Mouse (Mus musculus) MEL (cell line): ENCODE data around the gene Nudt13.

Source experiments
- CHD2 ChIP-seq: IDR thresholded peaks from 2 replicates; pipeline ENCODE4 v1.6.1; 2011; ENCODE audit warnings: low read length, improper control_type of control experiment
- CTCF ChIP-seq, 3 experiments: IDR thresholded peaks in 2 of 3; conservative IDR thresholded peaks in 1 of 3; 2 replicates each; pipeline ENCODE4 v1.5.1; 2011 to 2012; ENCODE audit warnings: low read length in 3 of 3, low read depth in 2 of 3, mild to moderate bottlenecking in 2 of 3, improper control_type of control experiment in 1 of 3, inconsistent platforms in 1 of 3, mixed read lengths in 1 of 3, moderate library complexity in 1 of 3; ENCODE audit not compliant: control insufficient read depth in 1 of 3, insufficient read depth in 1 of 3, poor library complexity in 1 of 3, severe bottlenecking in 1 of 3
- GABPA ChIP-seq: IDR thresholded peaks from 2 replicates; pipeline ENCODE4 v1.6.1; 2012; ENCODE audit warnings: low read depth, mild to moderate bottlenecking, inconsistent platforms, low read length, improper control_type of control experiment, moderate library complexity
- NELFE ChIP-seq: IDR thresholded peaks from 2 replicates; pipeline ENCODE4 v1.6.1; 2011; ENCODE audit warnings: low read depth, low read length, improper control_type of control experiment
- POLR2A ChIP-seq, 2 experiments: IDR thresholded peaks; 2 replicates each; pipeline ENCODE4 v1.6.1; 2011 to 2012; ENCODE audit warnings: low read length in 2 of 2, mild to moderate bottlenecking in 2 of 2, control low read depth in 1 of 2, improper control_type of control experiment in 1 of 2, low read depth in 1 of 2, moderate library complexity in 1 of 2; ENCODE audit not compliant: control insufficient read depth in 1 of 2, insufficient read depth in 1 of 2, poor library complexity in 1 of 2
- TCF12 ChIP-seq: IDR thresholded peaks from 2 replicates; pipeline ENCODE4 v1.6.1; 2014; ENCODE audit warnings: low read depth, mild to moderate bottlenecking, inconsistent platforms, low read length, improper control_type of control experiment, moderate library complexity

- TF ChIP-seq CTCF (IDR thresholded peaks at IDR 0.05 in 2 of 3, conservative IDR thresholded peaks at IDR 0.05 in 1 of 3; ENCODE audit: control insufficient read depth in 1 of 3, insufficient read depth in 1 of 3, low read depth in 2 of 3, low read length in 3 of 3, poor library complexity in 1 of 3, severe bottlenecking in 1 of 3) (no peak), GABPA (no peak), NELFE (no peak), TCF12 (no peak), POLR2A (IDR thresholded peaks at IDR 0.05; ENCODE audit: control insufficient read depth in 1 of 2, insufficient read depth in 1 of 2, low read depth in 1 of 2, low read length in 2 of 2, poor library complexity in 1 of 2) (no peak), CHD2 (no peak)
Observed at GRCm38 (mm10) chr14:20248001-20248400, 46.5 kb upstream of the Nudt13 start.
